Mouse (Mus musculus) heart, postnatal 14 days (tissue): Measurements from ENCODE around the gene Gm28035. TPM values are rescaled to one million over a fixed set of nuclear protein-coding genes. Genes with fewer than 3 reads are reported as not detected.

ENCODE experiments used
- DNase-seq, 2 experiments: peaks; one replicate each; pipeline ENCODE4 v3.0.0; 2021 to 2022
- intact Hi-C: fragments of 180-260 bp; cut with DNase I; formaldehyde crosslinking; loops from one replicate; pipeline ENCODE4 v1.15.1; 2025
- total RNA-seq, 2 experiments: library from RNA; stranded (reverse); gene quantifications; 2 replicates each; pipeline ENCODE4 v1.2.3; 2021

Gm28035 gene
- total RNA-seq, 2 experiments from 2014 or later: 4.1 to 4.6 TPM

- intact Hi-C loops: loop anchor here (1.0 kb wide), 1 partner anchor 33 kb away; no protein-coding TSS in a partner anchor
- peak; percentile 100 for DNase-seq
Measured at GRCm38 (mm10) chr2:30237199-30237880, 3.0 kb upstream of the Gm28035 start, which contains the start of gene Lrrc8a. Gene Lrrc8a, plus strand, starts transcription at chr2:30237715.

DNA sequence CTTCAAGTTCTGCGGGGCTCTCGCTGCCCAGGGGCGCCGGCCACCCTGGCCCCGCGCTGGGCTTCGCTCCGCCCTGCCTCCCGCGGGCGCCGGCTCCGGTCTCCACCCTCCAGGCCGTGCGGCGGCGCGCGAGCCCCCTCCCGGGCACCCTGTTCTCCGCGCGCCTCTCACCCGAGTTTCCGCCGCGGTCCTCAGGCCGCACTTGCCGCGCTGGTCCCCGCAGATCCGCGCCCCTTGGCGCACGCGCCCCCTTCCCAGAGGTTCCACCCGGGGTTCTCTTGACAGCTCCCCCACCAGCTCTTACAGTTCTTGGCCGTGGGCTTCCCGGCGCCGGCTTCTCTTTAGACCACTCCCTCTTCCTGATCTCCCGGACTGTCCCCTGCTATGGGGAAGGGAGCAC, 2.5 kb upstream of the Gm28035 start:
- intact Hi-C loops: loop anchor here (1.0 to 2.0 kb wide), 3 partner anchors 28 to 59 kb away; partner anchors contain the start of genes Phyhd1 and Spout1
- peak in 1 of 2 experiments; percentile 80 for DNase-seq

DNA sequence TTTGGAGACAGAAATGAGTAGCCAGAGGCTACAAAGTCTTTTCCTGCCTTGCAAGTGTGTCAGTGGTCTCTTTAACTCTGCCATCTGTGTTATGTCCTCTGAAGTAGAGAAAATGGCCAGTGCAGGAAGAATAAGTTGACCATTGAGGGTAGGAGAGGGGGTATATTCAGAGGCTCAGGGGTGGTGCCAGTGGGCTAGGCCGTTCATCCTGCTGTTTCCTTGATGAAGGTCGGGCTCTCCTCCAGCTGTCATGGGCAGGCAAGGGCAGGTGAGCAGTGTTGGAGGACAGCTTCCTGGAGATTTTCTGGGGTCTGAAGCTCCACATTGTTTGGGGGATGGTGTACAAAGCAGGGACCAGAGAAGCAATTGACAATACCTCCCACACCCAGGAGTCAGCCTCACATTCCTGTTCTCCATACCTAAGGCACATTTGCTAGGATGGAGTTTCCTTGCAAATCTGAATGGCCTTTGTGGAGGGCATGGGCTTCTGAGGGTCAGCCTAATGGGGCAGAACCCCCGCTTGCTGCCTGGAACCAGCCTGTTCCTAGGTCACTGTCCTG, 1.4 kb upstream of the Gm28035 start:
- DNase-seq: no peak
- intact Hi-C loops: loop anchor here (1.0 to 2.0 kb wide), 2 partner anchors 27 to 60 kb away; partner anchors contain the start of genes Phyhd1 and Spout1

- intact Hi-C loops: loop anchor here (2.0 kb wide), 1 partner anchor 61 kb away; the partner anchor contains the start of gene Spout1
- DNase-seq: peak; percentile 71 to 82
Measured at GRCm38 (mm10) chr2:30239777-30240176, 590 bp upstream of the Gm28035 start.

- peak; percentile 72 to 74 for DNase-seq
- intact Hi-C loops: loop anchor here (1.0 kb wide), 1 partner anchor 16 kb away; no protein-coding TSS in a partner anchor
Measured at GRCm38 (mm10) chr2:30242509-30242908, 2.1 kb downstream of the Gm28035 start.

- no peak for DNase-seq
- intact Hi-C loops: no loop called here
Measured at GRCm38 (mm10) chr2:30243391-30243790, 3.0 kb downstream of the Gm28035 start.

GRCm38 (mm10) chr2:30244595-30245178, 4.3 kb downstream of the Gm28035 start:
- no peak for DNase-seq

DNA sequence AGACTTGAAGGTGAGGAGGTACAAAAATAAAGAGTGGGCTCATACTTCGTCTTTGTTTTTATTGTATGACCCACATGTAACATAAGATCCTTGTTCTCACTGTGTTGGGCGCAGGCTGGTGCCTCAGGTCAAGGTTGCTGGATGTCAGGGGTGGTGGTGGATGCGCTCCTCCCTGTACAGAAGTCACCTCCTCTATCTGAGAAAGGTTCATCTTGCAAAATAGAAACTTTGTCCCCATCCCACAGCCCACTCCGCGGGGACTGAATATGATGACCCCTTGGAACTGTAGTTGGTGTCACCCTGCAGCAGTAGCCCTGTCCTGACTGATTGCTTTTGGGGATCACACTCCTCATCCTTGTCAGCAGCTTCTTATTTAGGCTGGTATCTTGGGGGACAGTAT, 6.7 kb downstream of the Gm28035 start:
- no peak for DNase-seq
- intact Hi-C loops: no loop called here

More at GRCm38 (mm10) chr2:30244595-30245178, 4.3 kb downstream of the Gm28035 start:
- intact Hi-C loops: no loop called here

DNA sequence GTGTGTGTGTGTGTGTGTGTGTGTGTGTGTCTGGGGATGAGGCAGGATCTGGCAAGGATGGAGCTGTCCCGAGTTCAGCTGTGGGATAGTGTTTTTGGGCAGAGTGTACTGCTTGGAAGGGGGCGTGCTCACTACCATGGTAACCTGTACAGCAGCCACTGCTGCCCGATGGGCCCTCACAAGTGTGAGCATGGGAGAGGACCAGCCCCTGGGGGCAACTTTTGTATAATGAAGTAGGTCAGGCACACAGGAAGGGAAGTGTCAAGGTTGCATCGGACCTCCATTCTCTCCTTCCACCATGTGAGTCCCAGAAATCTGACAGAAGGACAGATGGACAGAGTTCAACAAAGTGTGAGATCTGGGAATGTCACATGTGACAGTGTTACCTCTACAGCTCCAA, 7.3 kb downstream of the Gm28035 start:
- intact Hi-C loops: no loop called here
- no peak for DNase-seq

GRCm38 (mm10) chr2:30249182-30249581, 8.8 kb downstream of the Gm28035 start:
- intact Hi-C loops: no loop called here
- DNase-seq: no peak

GRCm38 (mm10) chr2:30250166-30251128, 10.1 kb downstream of the Gm28035 start:
- no peak for DNase-seq
- intact Hi-C loops: no loop called here

GRCm38 (mm10) chr2:30251417-30252104, 11.2 kb downstream of the Gm28035 start:
- intact Hi-C loops: no loop called here
- no peak for DNase-seq

GRCm38 (mm10) chr2:30252521-30252920, 12.2 kb downstream of the Gm28035 start:
- DNase-seq: no peak
- intact Hi-C loops: no loop called here

DNA sequence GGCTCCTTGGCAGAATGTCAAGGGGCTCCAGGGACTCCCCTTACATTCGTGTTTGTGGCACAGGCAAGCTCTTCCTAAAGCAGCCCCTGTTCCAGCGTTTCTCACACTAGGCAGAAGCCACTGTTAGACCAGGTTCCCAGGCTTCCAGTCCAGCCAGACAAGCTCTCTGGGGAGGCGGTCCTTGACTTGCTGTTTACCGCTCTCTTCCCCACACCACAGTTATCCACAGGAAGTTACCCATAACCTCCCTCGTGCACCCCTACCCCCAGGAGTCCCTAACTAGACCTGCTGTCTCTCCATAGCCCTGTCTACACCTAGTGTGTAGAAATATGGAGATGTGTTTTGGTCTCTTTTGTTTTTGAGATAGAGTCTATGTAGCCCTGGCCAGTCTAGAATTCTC, 13.4 kb downstream of the Gm28035 start:
- intact Hi-C loops: no loop called here
- DNase-seq: no peak

GRCm38 (mm10) chr2:30255631-30256395, 15.4 kb downstream of the Gm28035 start:
- intact Hi-C loops: no loop called here
- no peak for DNase-seq

GRCm38 (mm10) chr2:30256616-30257350, 16.4 kb downstream of the Gm28035 start:
- no peak for DNase-seq
- intact Hi-C loops: no loop called here

GRCm38 (mm10) chr2:30257699-30258460, 17.5 kb downstream of the Gm28035 start:
- no peak for DNase-seq
- intact Hi-C loops: loop anchor here (1.0 kb wide), 1 partner anchor 16 kb away; no protein-coding TSS in a partner anchor
